ENCODE assay signal across 9 mouse cellular contexts in the genomic region with DNA sequence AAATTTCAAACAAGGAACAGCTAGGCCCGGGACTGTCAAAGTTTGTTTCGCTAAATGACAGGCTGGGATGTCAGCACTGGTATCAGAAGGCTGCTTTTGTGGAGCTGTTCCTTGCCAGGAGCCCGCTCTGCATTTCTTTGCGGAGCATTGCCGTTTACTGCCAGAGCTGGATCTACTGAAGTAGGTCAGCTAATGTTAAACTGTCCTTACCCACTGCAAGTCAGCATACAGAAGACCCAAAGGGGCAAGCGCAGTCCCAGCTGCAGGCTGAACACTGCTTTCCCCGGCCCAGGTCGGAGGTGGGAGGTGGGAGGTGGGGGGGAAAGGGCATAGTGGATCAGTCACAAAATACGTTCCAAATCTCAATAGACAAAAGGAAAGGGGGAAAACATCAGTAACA.
A peak's percentile ranks its signal among the peaks of the same experiment; 100 is the strongest.
DNase-seq lines count a peak whose midpoint lies in the region; ATAC-seq and TF ChIP-seq lines count a peak whose summit lies in the region.
"Had no signal": no experiment of that assay in that cellular context is flagged by ENCODE, and none has a peak within 500 bp of the region (broad histone marks: within the 10 kb centered on the region; RNA-seq: fewer than 3 reads in every experiment).

No protein-coding gene starts in this region.

- no peaks in the 10 kb centered on the region for H3K36me3 ChIP-seq in intestine, embryonic 15.5 days
- no peaks in the 10 kb centered on the region for H3K36me3 ChIP-seq in intestine, embryonic 16.5 days (ENCODE audit: control insufficient read depth, insufficient read depth, low read length)
- peaks cover 23% of the 10 kb centered on the region for H3K36me3 ChIP-seq in embryonic facial prominence, embryonic 10.5 days (replicated peaks)
- no peaks in the 10 kb centered on the region for H3K36me3 ChIP-seq in forebrain, postnatal 0 days (ENCODE audit: insufficient read depth)
- H3K36me3 ChIP-seq in midbrain, embryonic 10.5 days, result peaks cover 11% of the 10 kb centered on the region

- no peak for ATAC-seq in intestine, embryonic 15.5 days
- no peak for ATAC-seq in intestine, embryonic 16.5 days
- no peak for ATAC-seq in forebrain, postnatal 0 days
- no peak for ATAC-seq in granulocyte monocyte progenitor cell, adult 5-6 weeks (replicated peaks; ENCODE audit: poor library complexity, severe bottlenecking)

- WGBS in intestine, embryonic 15.5 days, result 52% methylated on average over 9 of the region's 9 CpGs
- WGBS in intestine, embryonic 16.5 days, result 46% methylated on average over 9 of the region's 9 CpGs
- 8% methylated on average over 9 of the region's 9 CpGs for WGBS in embryonic facial prominence, embryonic 10.5 days
- 11% methylated on average over 9 of the region's 9 CpGs for WGBS in forebrain, postnatal 0 days
- WGBS in midbrain, embryonic 10.5 days, result 2% methylated on average over 9 of the region's 9 CpGs

- no peaks in the 10 kb centered on the region for H3K9me3 ChIP-seq in intestine, embryonic 15.5 days
- no peaks in the 10 kb centered on the region for H3K9me3 ChIP-seq in intestine, embryonic 16.5 days (ENCODE audit: control insufficient read depth, low read length)
- H3K9me3 ChIP-seq in embryonic facial prominence, embryonic 10.5 days, result 0 out of 2 replicates have a peak, but pooled peaks cover 2% of the 10 kb centered on the region
- H3K9me3 ChIP-seq in forebrain, postnatal 0 days (ENCODE audit: low read length), result no peaks in the 10 kb centered on the region
- peaks cover 4% of the 10 kb centered on the region; the same call in 1 of the 2 replicates for H3K9me3 ChIP-seq in midbrain, embryonic 10.5 days (replicated peaks)

- DNase-seq in embryonic facial prominence, embryonic 10.5 days (ENCODE audit: low spot score), result peak; percentile 25
- DNase-seq in forebrain, postnatal 0 days, result no peak
- DNase-seq in midbrain, embryonic 10.5 days (ENCODE audit: low spot score), result no peak
- no peak for DNase-seq in thymus, postnatal 25 days
- no peak for DNase-seq in cerebellum, adult 11-12 months
- DNase-seq: adrenal gland, postnatal 36 days had no signal

- peak overlapping the region; percentile 79 for H3K4me2 ChIP-seq in intestine, embryonic 15.5 days (replicated peaks)
- no peak overlapping the region for H3K4me2 ChIP-seq in intestine, embryonic 16.5 days (ENCODE audit: low read depth, low read length)
- 0 out of 2 replicates have a peak overlapping the region, but pooled peaks have one; percentile 51 for H3K4me2 ChIP-seq in forebrain, postnatal 0 days (ENCODE audit: low read depth)

- no peak overlapping the region for H3K4me3 ChIP-seq in intestine, embryonic 15.5 days (replicated peaks)
- no peak overlapping the region for H3K4me3 ChIP-seq in intestine, embryonic 16.5 days (ENCODE audit: low read length)
- H3K4me3 ChIP-seq in embryonic facial prominence, embryonic 10.5 days, result peak overlapping the region; percentile 64
- no peak overlapping the region for H3K4me3 ChIP-seq in forebrain, postnatal 0 days (ENCODE audit: low read depth, low read length)
- H3K4me3 ChIP-seq in midbrain, embryonic 10.5 days, result peak overlapping the region; percentile 59

- H3K27ac ChIP-seq in intestine, embryonic 15.5 days, result no peak overlapping the region
- H3K27ac ChIP-seq in intestine, embryonic 16.5 days (ENCODE audit: low read length), result no peak overlapping the region
- peak overlapping the region; percentile 57; the same call in 1 of the 2 replicates for H3K27ac ChIP-seq in embryonic facial prominence, embryonic 10.5 days (replicated peaks)
- H3K27ac ChIP-seq in forebrain, postnatal 0 days (ENCODE audit: low read depth, low read length), result no peak overlapping the region
- peak overlapping the region; percentile 66 for H3K27ac ChIP-seq in midbrain, embryonic 10.5 days (replicated peaks)

- TF ChIP-seq CTCF in forebrain, postnatal 0 days (IDR thresholded peaks at IDR 0.05; ENCODE audit: low read depth), result no peak

- H3K4me1 ChIP-seq in intestine, embryonic 15.5 days (replicated peaks), result 0 out of 2 replicates have a peak, but pooled peaks cover 7% of the 10 kb centered on the region
- peaks cover 7% of the 10 kb centered on the region; the same call in 1 of the 2 replicates for H3K4me1 ChIP-seq in intestine, embryonic 16.5 days (ENCODE audit: control insufficient read depth, insufficient read depth, low read length)
- H3K4me1 ChIP-seq in embryonic facial prominence, embryonic 10.5 days, result peaks cover 43% of the 10 kb centered on the region
- peaks cover 10% of the 10 kb centered on the region; the same call in 1 of the 2 replicates for H3K4me1 ChIP-seq in forebrain, postnatal 0 days (ENCODE audit: insufficient read depth)
- H3K4me1 ChIP-seq in midbrain, embryonic 10.5 days, result peaks cover 67% of the 10 kb centered on the region

- H3K9ac ChIP-seq in intestine, embryonic 15.5 days, result no peak overlapping the region
- no peak overlapping the region for H3K9ac ChIP-seq in intestine, embryonic 16.5 days (ENCODE audit: low read depth, low read length)
- no peak overlapping the region for H3K9ac ChIP-seq in forebrain, postnatal 0 days

- no peaks in the 10 kb centered on the region for H3K27me3 ChIP-seq in intestine, embryonic 15.5 days (replicated peaks)
- no peaks in the 10 kb centered on the region for H3K27me3 ChIP-seq in intestine, embryonic 16.5 days (replicated peaks; ENCODE audit: control insufficient read depth, insufficient read depth, low read length)
- peaks cover 56% of the 10 kb centered on the region for H3K27me3 ChIP-seq in embryonic facial prominence, embryonic 10.5 days (replicated peaks; ENCODE audit: low read depth, poor library complexity, severe bottlenecking)
- no peaks in the 10 kb centered on the region for H3K27me3 ChIP-seq in forebrain, postnatal 0 days (ENCODE audit: insufficient read depth, low read length)
- H3K27me3 ChIP-seq in midbrain, embryonic 10.5 days (ENCODE audit: low read depth, poor library complexity, severe bottlenecking), result peaks cover 84% of the 10 kb centered on the region

Comparison
In these comparisons a context has a peak if more than half of its experiments do, and no peak if none do; other contexts are left out.
1. H3K27ac ChIP-seq: peak in embryonic facial prominence, embryonic 10.5 days (single experiment) and midbrain, embryonic 10.5 days (single experiment); none in intestine, embryonic 15.5 days (single experiment), intestine, embryonic 16.5 days (single experiment) and forebrain, postnatal 0 days (single experiment).
2. H3K4me3 ChIP-seq: peak in embryonic facial prominence, embryonic 10.5 days (single experiment) and midbrain, embryonic 10.5 days (single experiment); none in intestine, embryonic 15.5 days (single experiment), intestine, embryonic 16.5 days (single experiment) and forebrain, postnatal 0 days (single experiment).